In genomic region chr12:33190133-33190532, GRCm38 (mm10) we compare ENCODE assay signal across 20 mouse cellular contexts. TPM values are rescaled to one million over a fixed set of nuclear protein-coding genes. Genes with fewer than 3 reads are reported as not detected.
DNase-seq lines count a peak whose midpoint lies in the region; TF ChIP-seq lines count a peak whose summit lies in the region.
"Had no signal": no experiment of that assay in that cellular context is flagged by ENCODE, and none has a peak within 500 bp of the region (broad histone marks: within the 10 kb centered on the region; RNA-seq: fewer than 3 reads in every experiment).

No protein-coding gene starts in this region.

- H3K9ac ChIP-seq in heart, adult 2 months (ENCODE audit: low read depth, low read length), result no peak overlapping the region
- H3K9ac ChIP-seq: embryonic facial prominence, embryonic 13.5 days; forebrain, embryonic 15.5 days; heart, embryonic 13.5 days; hindbrain, embryonic 15.5 days had no signal

- H3K27me3 ChIP-seq in heart, adult 2 months (ENCODE audit: control insufficient read depth, insufficient read depth, low read length), result no peaks in the 10 kb centered on the region
- no peaks in the 10 kb centered on the region for H3K27me3 ChIP-seq in myocyte (ENCODE audit: control insufficient read depth, insufficient read depth, insufficient read length)
- no peaks in the 10 kb centered on the region for H3K27me3 ChIP-seq in limb, embryonic 10.5 days (ENCODE audit: low read depth, poor library complexity, severe bottlenecking)
- H3K27me3 ChIP-seq: embryonic facial prominence, embryonic 13.5 days; forebrain, embryonic 15.5 days; heart, embryonic 13.5 days; hindbrain, embryonic 15.5 days had no signal

- H3K79me2 ChIP-seq in heart, adult 2 months (replicated peaks; ENCODE audit: control insufficient read depth, insufficient read depth, low read length), result 0 out of 2 replicates have a peak, but pooled peaks cover 2% of the 10 kb centered on the region
- peaks cover 18% of the 10 kb centered on the region for H3K79me2 ChIP-seq in myocyte (ENCODE audit: control insufficient read depth, insufficient read depth)

- peaks cover 7% of the 10 kb centered on the region for H3K4me1 ChIP-seq in heart, adult 2 months (ENCODE audit: control insufficient read depth, insufficient read depth, low read length)
- H3K4me1 ChIP-seq in embryonic fibroblast, embryonic 13.5 days (ENCODE audit: control insufficient read depth, insufficient read depth, low read length), result peaks cover 17% of the 10 kb centered on the region
- H3K4me1 ChIP-seq in limb, embryonic 10.5 days, result peaks cover 5% of the 10 kb centered on the region

- no peak for TF ChIP-seq EP300 in heart, adult 2 months (IDR thresholded peaks at IDR 0.05; ENCODE audit: insufficient read depth, low read depth, low read length)

- H3K4me3 ChIP-seq in heart, adult 2 months, result no peak overlapping the region
- H3K4me3 ChIP-seq in embryonic fibroblast, embryonic 13.5 days (ENCODE audit: insufficient read depth, low read length), result no peak overlapping the region
- no peak overlapping the region for H3K4me3 ChIP-seq in myocyte
- no peak overlapping the region for H3K4me3 ChIP-seq in limb, embryonic 10.5 days
- H3K4me3 ChIP-seq: embryonic facial prominence, embryonic 13.5 days; forebrain, embryonic 15.5 days; heart, embryonic 13.5 days; hindbrain, embryonic 15.5 days had no signal

- no peak overlapping the region for H3ac ChIP-seq in myocyte (ENCODE audit: control insufficient read depth, insufficient read length)

- peak; percentile 84 for DNase-seq in heart, adult 11 months
- DNase-seq in heart, adult 2 months, result no peak
- peak; percentile 66 for DNase-seq in Muller cell, postnatal 12 days (ENCODE audit: inconsistent ontology term)
- no peak for DNase-seq in left cerebral cortex, adult 11 months (ENCODE audit: low spot score)
- no peak for DNase-seq in limb, embryonic 10.5 days (ENCODE audit: low spot score)
- no peak for DNase-seq in natural killer cell, adult 2 months (ENCODE audit: low spot score in 2 of 2)
- DNase-seq: adrenal gland, adult 8-10 months; B cell, adult 2 months; cerebellum, adult 11 months; cerebellum, adult 8-10 months; cerebellum, postnatal 14 days; gastrocnemius, postnatal 14 days; heart, postnatal 36 days had no signal

- intact Hi-C loops in heart, adult 2 months (cut with DNase I), result no loop called here

- H3K36me3 ChIP-seq in heart, adult 2 months (ENCODE audit: control insufficient read depth, insufficient read depth, low read length), result no peaks in the 10 kb centered on the region; the same call in 1 of the 2 replicates
- no peaks in the 10 kb centered on the region for H3K36me3 ChIP-seq in myocyte (ENCODE audit: control insufficient read depth, insufficient read depth)
- H3K36me3 ChIP-seq in limb, embryonic 10.5 days, result no peaks in the 10 kb centered on the region
- H3K36me3 ChIP-seq: embryonic facial prominence, embryonic 13.5 days; forebrain, embryonic 15.5 days; heart, embryonic 13.5 days; hindbrain, embryonic 15.5 days had no signal

- no peak for TF ChIP-seq CTCF in heart, adult 2 months (IDR thresholded peaks at IDR 0.05)
- TF ChIP-seq CTCF in embryonic fibroblast, embryonic 13.5 days (IDR thresholded peaks at IDR 0.05; ENCODE audit: borderline replicate concordance, insufficient read depth, low read length), result no peak

- H3K27ac ChIP-seq in heart, adult 2 months, result no peak overlapping the region
- H3K27ac ChIP-seq in embryonic fibroblast, embryonic 13.5 days (ENCODE audit: insufficient read depth, low read length), result peak overlapping the region; percentile 3; the same call in 1 of the 2 replicates
- no peak overlapping the region for H3K27ac ChIP-seq in limb, embryonic 10.5 days
- H3K27ac ChIP-seq: forebrain, embryonic 15.5 days; heart, embryonic 13.5 days had no signal

- WGBS in heart, adult 2 months, result 92% methylated on average over 7 of the region's 7 CpGs
- WGBS in limb, embryonic 10.5 days, result 94% methylated on average over 7 of the region's 7 CpGs

- H3K4me2 ChIP-seq in myocyte (ENCODE audit: low read depth), result peak overlapping the region; percentile 47
- H3K4me2 ChIP-seq: embryonic facial prominence, embryonic 13.5 days; forebrain, embryonic 15.5 days; heart, embryonic 13.5 days; hindbrain, embryonic 15.5 days had no signal

- H3K9me3 ChIP-seq in limb, embryonic 10.5 days (replicated peaks), result no peaks in the 10 kb centered on the region
- H3K9me3 ChIP-seq: embryonic facial prominence, embryonic 13.5 days; forebrain, embryonic 15.5 days; G1E; heart, embryonic 13.5 days; hindbrain, embryonic 15.5 days had no signal

- TF ChIP-seq POLR2A in heart, adult 2 months (IDR thresholded peaks at IDR 0.05; ENCODE audit: insufficient read depth, low read depth, low read length), result no peak
- TF ChIP-seq POLR2A in embryonic fibroblast, embryonic 13.5 days (IDR thresholded peaks at IDR 0.05; ENCODE audit: low read depth, low read length), result no peak
- no peak for TF ChIP-seq POLR2A in myocyte (IDR thresholded peaks at IDR 0.05; ENCODE audit: insufficient read length, low read depth)

TF ChIP-seq in myocyte, 11 proteins besides CTCF, POLR2A, EP300 and RAD21:
- no peak for TF ChIP-seq USF1 (IDR thresholded peaks at IDR 0.05; ENCODE audit: low read depth)
- TF ChIP-seq TCF3 (IDR thresholded peaks at IDR 0.05; ENCODE audit: insufficient read length, low read depth), result no peak
- TF ChIP-seq SRF (IDR thresholded peaks at IDR 0.05; ENCODE audit: control insufficient read depth, insufficient read length, low read depth), result no peak
- TF ChIP-seq MAX (IDR thresholded peaks at IDR 0.05; ENCODE audit: low read depth), result no peak
- TF ChIP-seq TCF12 (IDR thresholded peaks at IDR 0.05; ENCODE audit: insufficient read depth, poor library complexity, severe bottlenecking), result no peak
- TF ChIP-seq CEBPB (IDR thresholded peaks at IDR 0.05; ENCODE audit: insufficient read depth, poor library complexity, severe bottlenecking), result no peak
- TF ChIP-seq POLR2AphosphoS2 (IDR thresholded peaks at IDR 0.05; ENCODE audit: insufficient read length, low read depth), result no peak
- no peak for TF ChIP-seq MYOG (IDR thresholded peaks at IDR 0.05; ENCODE audit: control insufficient read depth in 1 of 3, insufficient read depth in 1 of 3, insufficient read length in 2 of 3, low read depth in 2 of 3)
- TF ChIP-seq MYOD1 (IDR thresholded peaks at IDR 0.05; ENCODE audit: control insufficient read depth in 1 of 3, insufficient read length in 2 of 3, low read depth in 2 of 3), result no peak
- TF ChIP-seq E2F4 (IDR thresholded peaks at IDR 0.05; ENCODE audit: insufficient read depth), result no peak
- TF ChIP-seq REST (IDR thresholded peaks at IDR 0.05; ENCODE audit: insufficient read depth, insufficient read length), result no peak

RNA-seq across cellular contexts. Expression of gene Atxn7l1, which starts 42.6 kb away (rescaled TPM):
- total RNA-seq in heart, adult 2 months (2021), result 10 to 100 TPM; 18.8 to 19.0 TPM
- 21.6 and 23.6 TPM in 2 replicates for polyA plus RNA-seq in heart, adult 2 months (2012; rRNA removed)
- 19.5 and 21.0 TPM in 2 replicates for polyA plus RNA-seq in embryonic fibroblast, embryonic 13.5 days (2011; ENCODE audit: insufficient read length, low read depth, missing spikeins)
- 12.4 TPM for polyA plus RNA-seq in myocyte (2012; fragmentation: generic; extraction: Trizol)
- polyA plus RNA-seq in limb, embryonic 10.5 days (2016; fragmentation: Nextera tagmentation; extraction: Ambion mirVana), result 11.0 and 11.7 TPM in 2 replicates

Comparison
In these comparisons a context has a peak if more than half of its experiments do, and no peak if none do; other contexts are left out.
1. DNase-seq: peak in heart, adult 11 months (single experiment) and Muller cell, postnatal 12 days (single experiment); none in heart, adult 2 months (0 of 2), left cerebral cortex, adult 11 months (single experiment), limb, embryonic 10.5 days (single experiment) and natural killer cell, adult 2 months (0 of 2).